Mouse (Mus musculus): ENCODE measurements at regions not wholly inside any gene's neighbourhood (a gene's known extent, or its start where the extent isn't known, plus 50 kb on each side); places are given as distances from the start of the nearest gene placed in this dataset.

GRCm38 (mm10) chr11:27619926-27620325 is 719.7 kb downstream of the Gm6685 start:
- DNase-seq (ENCODE audit: low spot score in 2 of 2), result peak in 1 of 2 experiments; percentile 62

All from spleen, postnatal 10 days (tissue).